Mouse (Mus musculus): Measurements from ENCODE around the gene Treml4.

DNA sequence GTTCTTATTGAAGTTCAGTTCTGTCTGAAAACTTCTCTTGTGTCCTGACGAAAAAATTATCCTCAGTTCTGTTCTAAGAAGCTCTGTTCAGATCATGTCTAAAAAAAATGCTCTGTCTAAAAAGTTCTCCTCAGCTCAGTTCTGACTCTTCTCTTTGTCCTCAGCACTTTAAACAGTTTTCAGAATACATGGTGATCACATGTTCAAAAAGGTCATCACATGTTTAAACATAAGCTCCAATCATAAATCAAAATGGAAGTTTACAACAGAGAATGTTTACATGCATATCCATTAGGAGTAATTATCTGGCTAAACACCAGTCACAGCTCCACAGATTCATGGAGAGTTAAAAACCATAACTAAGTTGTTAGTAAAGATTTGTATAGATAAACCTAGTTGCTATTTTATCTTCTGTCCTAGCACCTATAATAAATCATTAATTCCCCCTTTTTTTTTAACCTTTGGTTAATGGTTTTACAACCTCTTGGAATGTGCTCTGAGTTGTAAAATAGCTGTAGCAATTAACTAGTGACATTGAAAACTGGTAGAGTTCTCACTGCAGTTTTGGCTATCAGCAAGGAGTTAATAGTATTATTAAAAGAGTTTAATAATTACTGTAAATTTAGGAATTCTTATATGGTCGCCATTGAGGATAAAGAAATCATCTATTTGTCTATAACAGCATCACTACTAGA is 2.7 kb downstream of the Treml4 start:
- TF ChIP-seq CTCF (IDR thresholded peaks at IDR 0.05; ENCODE audit: low read depth): no peak
- TF ChIP-seq EP300 (IDR thresholded peaks at IDR 0.05; ENCODE audit: low read depth): no peak

Measured in liver, embryonic 14.5 days (tissue).